Mouse (Mus musculus) myocyte (in vitro differentiated cells): ENCODE results near the gene Sh3bp5.

ENCODE experiments used
- MAX ChIP-seq: IDR thresholded peaks from one replicate; pipeline ENCODE4 v1.6.1; 2011; ENCODE audit warnings: low read depth, mild to moderate bottlenecking, control low read depth
- POLR2A ChIP-seq: IDR thresholded peaks from one replicate; pipeline ENCODE4 v1.6.1; 2011; ENCODE audit warnings: low read depth, mild to moderate bottlenecking, control low read depth, moderate library complexity; ENCODE audit not compliant: insufficient read length
- REST ChIP-seq: IDR thresholded peaks from one replicate; pipeline ENCODE4 v1.6.1; 2011; ENCODE audit warnings: mild to moderate bottlenecking, control low read depth, moderate library complexity; ENCODE audit not compliant: insufficient read depth, insufficient read length
- SRF ChIP-seq: IDR thresholded peaks from one replicate; pipeline ENCODE4 v1.6.1; 2011; ENCODE audit warnings: low read depth; ENCODE audit not compliant: control insufficient read depth, insufficient read length
- TCF12 ChIP-seq: IDR thresholded peaks from one replicate; pipeline ENCODE4 v1.6.1; 2011; ENCODE audit warnings: mild to moderate bottlenecking, control low read depth; ENCODE audit not compliant: poor library complexity, insufficient read depth, severe bottlenecking
- TCF3 ChIP-seq: IDR thresholded peaks from one replicate; pipeline ENCODE4 v1.6.1; 2011; ENCODE audit warnings: low read depth, control low read depth; ENCODE audit not compliant: insufficient read length
- USF1 ChIP-seq: IDR thresholded peaks from one replicate; pipeline ENCODE4 v1.6.1; 2011; ENCODE audit warnings: low read depth, mild to moderate bottlenecking, control low read depth, moderate library complexity

GRCm38 (mm10) chr14:31397353-31397752 is 38.5 kb downstream of the Sh3bp5 start:
- TF ChIP-seq POLR2A (no peak), MAX (no peak), USF1 (no peak), TCF12 (no peak), TCF3 (no peak), SRF (no peak), REST (no peak)
